In genomic region chr7:100685061-100686030, GRCm38 (mm10) we compare ENCODE assay signal across 8 mouse cellular contexts. TPM values are rescaled to one million over a fixed set of nuclear protein-coding genes. Genes with fewer than 3 reads are reported as not detected.
A peak's percentile ranks its signal among the peaks of the same experiment; 100 is the strongest.
DNase-seq lines count a peak whose midpoint lies in the region; ATAC-seq and TF ChIP-seq lines count a peak whose summit lies in the region.

No protein-coding gene starts in this region.

- no peak overlapping the region for H3K27ac ChIP-seq in embryonic facial prominence, embryonic 11.5 days (replicated peaks; ENCODE audit: low read depth, low read length)
- no peak overlapping the region for H3K27ac ChIP-seq in heart, embryonic 10.5 days
- no peak overlapping the region for H3K27ac ChIP-seq in kidney, postnatal 0 days

- 44% methylated on average over 13 of the region's 13 CpGs for WGBS in embryonic facial prominence, embryonic 11.5 days
- WGBS in heart, embryonic 10.5 days: 39% methylated on average over 13 of the region's 13 CpGs
- WGBS in kidney, postnatal 0 days: 41% methylated on average over 13 of the region's 13 CpGs

- no peak overlapping the region for H3K9ac ChIP-seq in embryonic facial prominence, embryonic 11.5 days (replicated peaks; ENCODE audit: low read length)
- no peak overlapping the region for H3K9ac ChIP-seq in kidney, postnatal 0 days (ENCODE audit: low read depth, low read length)

- peak; percentile 41 to 64 for DNase-seq in CD8-positive naive resting alpha-beta T cell, adult 2 months (ENCODE audit: low read depth in 2 of 2, low spot score in 2 of 2)
- DNase-seq in adrenal gland, postnatal 36 days: peak; percentile 80 to 89
- DNase-seq in embryonic facial prominence, embryonic 11.5 days (ENCODE audit: low spot score): peak; percentile 85
- peak; percentile 89 for DNase-seq in heart, embryonic 10.5 days (ENCODE audit: low spot score)
- peak; percentile 93 for DNase-seq in kidney, postnatal 0 days (ENCODE audit: low spot score)
- peak; percentile 53 to 74 for DNase-seq in lung, adult 18-20 months
- DNase-seq in thymus, adult 18-20 months: peak; percentile 13 to 21

- no peak overlapping the region for H3K4me3 ChIP-seq in embryonic facial prominence, embryonic 11.5 days (ENCODE audit: low read depth, low read length)
- H3K4me3 ChIP-seq in heart, embryonic 10.5 days: no peak overlapping the region
- H3K4me3 ChIP-seq in kidney, postnatal 0 days (replicated peaks; ENCODE audit: low read depth, low read length): no peak overlapping the region

- no peak overlapping the region for H3K4me2 ChIP-seq in embryonic facial prominence, embryonic 11.5 days (ENCODE audit: low read depth, low read length)
- no peak overlapping the region for H3K4me2 ChIP-seq in kidney, postnatal 0 days (ENCODE audit: low read length)

- H3K4me1 ChIP-seq in embryonic facial prominence, embryonic 11.5 days (ENCODE audit: control insufficient read depth, insufficient read depth, low read length): no peaks in the 10 kb centered on the region
- H3K4me1 ChIP-seq in heart, embryonic 10.5 days: no peaks in the 10 kb centered on the region
- no peaks in the 10 kb centered on the region for H3K4me1 ChIP-seq in kidney, postnatal 0 days (replicated peaks; ENCODE audit: insufficient read depth, low read length)

- ATAC-seq in embryonic facial prominence, embryonic 11.5 days (replicated peaks; ENCODE audit: insufficient number of reproducible peaks, low FRiP score, low TSS enrichment, low read depth): no peak; the same call in 1 of the 2 replicates
- ATAC-seq in kidney, postnatal 0 days (replicated peaks; ENCODE audit: low FRiP score, low read depth): no peak
- peak; percentile 80 for ATAC-seq in neutrophil, adult 5-6 weeks (ENCODE audit: extremely low read depth, insufficient number of reproducible peaks, low FRiP score, poor library complexity, severe bottlenecking)

- H3K27me3 ChIP-seq in embryonic facial prominence, embryonic 11.5 days (ENCODE audit: control insufficient read depth, insufficient read depth, low read length): no peaks in the 10 kb centered on the region
- no peaks in the 10 kb centered on the region for H3K27me3 ChIP-seq in heart, embryonic 10.5 days (ENCODE audit: insufficient read depth, poor library complexity, severe bottlenecking)
- no peaks in the 10 kb centered on the region for H3K27me3 ChIP-seq in kidney, postnatal 0 days (ENCODE audit: insufficient read depth, low read length)

- peak; percentile 91 for TF ChIP-seq CTCF in kidney, postnatal 0 days (IDR thresholded peaks at IDR 0.05; ENCODE audit: low read depth)

- H3K9me3 ChIP-seq in embryonic facial prominence, embryonic 11.5 days (replicated peaks; ENCODE audit: control insufficient read depth, low read length): no peaks in the 10 kb centered on the region
- no peaks in the 10 kb centered on the region for H3K9me3 ChIP-seq in heart, embryonic 10.5 days
- no peaks in the 10 kb centered on the region for H3K9me3 ChIP-seq in kidney, postnatal 0 days (replicated peaks; ENCODE audit: low read length)

- no peaks in the 10 kb centered on the region for H3K36me3 ChIP-seq in embryonic facial prominence, embryonic 11.5 days (replicated peaks; ENCODE audit: control insufficient read depth, insufficient read depth, low read depth, low read length)
- H3K36me3 ChIP-seq in heart, embryonic 10.5 days: no peaks in the 10 kb centered on the region
- H3K36me3 ChIP-seq in kidney, postnatal 0 days (ENCODE audit: insufficient read depth, low read length): no peaks in the 10 kb centered on the region

RNA-seq across cellular contexts. Expression of gene Fam168a, which starts 21.1 kb away (rescaled TPM):
- 10 to 100 TPM; 52.2 to 60.2 TPM for total RNA-seq in adrenal gland, postnatal 36 days (2021)
- 30.7 and 32.6 TPM in 2 replicates for polyA plus RNA-seq in embryonic facial prominence, embryonic 11.5 days (2014; fragmentation: Nextera tagmentation; extraction: Ambion mirVana)
- 29.4 and 35.4 TPM in 2 replicates for polyA plus RNA-seq in heart, embryonic 10.5 days (2016; fragmentation: Nextera tagmentation; extraction: Ambion mirVana)
- 29.1 and 29.7 TPM in 2 replicates for polyA plus RNA-seq in kidney, postnatal 0 days (2015; fragmentation: Nextera tagmentation; extraction: Ambion mirVana)
- 13.3 and 13.4 TPM in 2 replicates for total RNA-seq in neutrophil, adult 5-6 weeks (2017)

RNA-seq across cellular contexts. Expression of gene Plekhb1, which starts 23.1 kb away (rescaled TPM):
- total RNA-seq in adrenal gland, postnatal 36 days (2021): 1 to 10 TPM; 4.1 TPM
- polyA plus RNA-seq in embryonic facial prominence, embryonic 11.5 days (2014; fragmentation: Nextera tagmentation; extraction: Ambion mirVana): 4.1 and 5.5 TPM in 2 replicates
- polyA plus RNA-seq in heart, embryonic 10.5 days (2016; fragmentation: Nextera tagmentation; extraction: Ambion mirVana): 1.6 and 2.4 TPM in 2 replicates
- polyA plus RNA-seq in kidney, postnatal 0 days (2015; fragmentation: Nextera tagmentation; extraction: Ambion mirVana): 4.6 and 5.1 TPM in 2 replicates
- total RNA-seq in neutrophil, adult 5-6 weeks (2017): 0.35 TPM in 1 of 2 replicates, not detected in the other

Comparison
In these comparisons a context has a peak if more than half of its experiments do, and no peak if none do; other contexts are left out.
1. DNase-seq: peak in every context shown above with its lines; median percentile 93 in kidney, postnatal 0 days; 89 in heart, embryonic 10.5 days; 85 in embryonic facial prominence, embryonic 11.5 days; 84 in adrenal gland, postnatal 36 days; 64 in lung, adult 18-20 months; 52 in CD8-positive naive resting alpha-beta T cell, adult 2 months; 17 in thymus, adult 18-20 months.